Mouse (Mus musculus): ENCODE measurements around the gene Olfr259. TPM values are rescaled to one million over a fixed set of nuclear protein-coding genes. Genes with fewer than 3 reads are reported as not detected.

Gene Olfr259
- not detected in 2 replicates for polyA plus RNA-seq (2016; fragmentation: Nextera tagmentation; extraction: Ambion mirVana)

DNA sequence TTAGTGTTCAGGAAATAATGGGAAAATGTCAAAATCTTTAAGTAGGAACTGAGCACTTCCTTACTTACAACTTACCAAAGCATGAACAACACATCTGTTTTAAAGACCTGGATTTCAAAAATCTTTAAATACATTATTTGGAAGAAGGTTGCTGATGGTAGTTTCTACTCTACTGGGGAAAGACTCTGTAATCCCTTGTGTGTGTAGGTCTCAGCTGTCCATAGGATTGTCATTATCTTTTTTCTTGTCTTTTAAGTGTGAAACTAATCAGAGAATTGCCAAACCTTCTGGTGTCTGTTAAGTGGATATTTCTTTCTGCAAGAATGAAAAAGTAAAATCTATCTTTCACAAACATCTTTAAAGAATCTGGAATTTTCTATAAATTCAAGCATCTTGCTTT is at the start of gene Olfr259:
TSS of gene Olfr259 (minus strand) at position 101 of the 400 bp plus-strand sequence.
- no peak within 1 kb of the TSS for H3K9ac ChIP-seq (replicated peaks)
- no peaks in the 10 kb centered on the region for H3K9me3 ChIP-seq
- no peak for ATAC-seq (ENCODE audit: insufficient number of reproducible peaks, insufficient read depth, low FRiP score, low TSS enrichment, low read depth)
- H3K27ac ChIP-seq: no peak within 1 kb of the TSS
- H3K4me3 ChIP-seq (replicated peaks): no peak within 1 kb of the TSS
- H3K36me3 ChIP-seq: no peaks in the 10 kb centered on the region
- H3K4me2 ChIP-seq: no peak within 1 kb of the TSS
- no peaks in the 10 kb centered on the region for H3K4me1 ChIP-seq (replicated peaks)
- no peaks in the 10 kb centered on the region for H3K27me3 ChIP-seq

DNA sequence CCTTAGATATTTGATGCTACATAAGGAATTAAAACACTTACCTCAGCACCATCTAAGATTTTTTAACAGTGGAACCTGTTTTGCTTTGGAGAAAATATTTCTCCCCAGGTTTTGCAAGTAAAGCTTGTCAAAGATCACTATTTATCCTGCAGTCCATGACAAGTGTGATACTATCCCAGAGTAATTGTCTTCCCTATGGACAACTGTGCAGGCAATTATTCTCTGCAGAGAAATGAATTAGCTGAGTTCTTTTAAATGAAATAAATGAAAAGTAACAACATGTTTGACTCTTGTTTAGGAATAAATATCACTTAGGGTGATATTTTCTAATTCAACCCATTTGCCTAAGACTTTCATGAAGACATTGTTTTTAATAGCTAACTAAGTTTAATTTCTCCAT is 38.2 kb upstream of the Olfr259 start, which contains the start of gene Olfr1111:
TSS of gene Olfr1111 (minus strand) at position 101 of the 400 bp plus-strand sequence.
- no peaks in the 10 kb centered on the region for H3K36me3 ChIP-seq
- no peaks in the 10 kb centered on the region for H3K4me1 ChIP-seq (replicated peaks)
- no peaks in the 10 kb centered on the region for H3K9me3 ChIP-seq
- ATAC-seq (ENCODE audit: insufficient number of reproducible peaks, insufficient read depth, low FRiP score, low TSS enrichment, low read depth): no peak
- H3K4me3 ChIP-seq (replicated peaks): no peak within 1 kb of the TSS
- no peak within 1 kb of the TSS for H3K27ac ChIP-seq
- no peak within 1 kb of the TSS for H3K9ac ChIP-seq (replicated peaks)
- H3K27me3 ChIP-seq: no peaks in the 10 kb centered on the region
- no peak within 1 kb of the TSS for H3K4me2 ChIP-seq

DNA sequence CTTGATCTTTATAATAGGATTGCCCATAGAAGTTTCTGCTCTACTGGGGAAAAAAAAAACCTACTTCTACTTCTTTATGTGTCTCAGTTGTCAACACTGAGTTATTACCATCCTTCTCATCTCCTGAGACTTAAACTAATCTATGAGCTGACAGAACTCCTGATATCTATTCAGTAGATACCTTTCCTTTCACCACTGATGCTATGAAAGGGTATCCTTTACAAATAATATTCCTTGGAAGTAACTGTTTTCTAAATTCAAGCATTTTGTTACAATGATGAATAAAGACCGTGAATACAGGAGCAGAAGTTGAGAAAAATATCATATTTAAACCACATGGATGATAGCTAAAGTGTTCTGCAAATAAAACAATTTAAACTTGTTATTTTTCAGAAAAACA is 25.8 kb upstream of the Olfr259 start, which contains the start of gene Olfr1110:
TSS of gene Olfr1110 (minus strand) at position 101 of the 400 bp plus-strand sequence.
- no peak for ATAC-seq (ENCODE audit: insufficient number of reproducible peaks, insufficient read depth, low FRiP score, low TSS enrichment, low read depth)
- H3K4me3 ChIP-seq (replicated peaks): no peak within 1 kb of the TSS
- H3K9ac ChIP-seq (replicated peaks): no peak within 1 kb of the TSS
- H3K9me3 ChIP-seq: no peaks in the 10 kb centered on the region
- no peak within 1 kb of the TSS for H3K4me2 ChIP-seq
- H3K27me3 ChIP-seq: no peaks in the 10 kb centered on the region
- no peaks in the 10 kb centered on the region for H3K4me1 ChIP-seq (replicated peaks)
- no peak within 1 kb of the TSS for H3K27ac ChIP-seq
- WGBS: 78% methylated on average over 1 of the region's 1 CpGs
- H3K36me3 ChIP-seq: no peaks in the 10 kb centered on the region

DNA sequence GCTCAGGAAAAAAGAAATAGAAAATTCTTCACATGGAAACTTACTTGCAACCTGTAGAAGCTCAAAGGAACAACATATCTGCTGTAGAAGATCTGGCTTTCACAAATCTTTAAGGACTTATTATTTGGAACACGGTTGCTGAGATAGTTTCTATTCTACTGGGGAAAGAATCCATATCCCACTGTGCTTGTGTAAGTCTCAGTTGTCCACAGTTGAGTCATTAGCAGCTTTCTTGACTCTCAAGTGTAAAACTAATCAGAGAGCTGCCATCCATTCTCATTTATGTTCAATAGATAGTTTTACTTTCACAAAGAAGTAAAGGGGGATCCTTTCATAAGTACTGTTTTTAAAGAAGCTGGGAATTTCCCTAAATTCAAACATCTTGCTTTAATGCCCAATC is 18.5 kb downstream of the Olfr259 start, which contains the start of gene Olfr1109:
TSS of gene Olfr1109 (minus strand) at position 101 of the 400 bp plus-strand sequence.
- H3K36me3 ChIP-seq: no peaks in the 10 kb centered on the region

DNA sequence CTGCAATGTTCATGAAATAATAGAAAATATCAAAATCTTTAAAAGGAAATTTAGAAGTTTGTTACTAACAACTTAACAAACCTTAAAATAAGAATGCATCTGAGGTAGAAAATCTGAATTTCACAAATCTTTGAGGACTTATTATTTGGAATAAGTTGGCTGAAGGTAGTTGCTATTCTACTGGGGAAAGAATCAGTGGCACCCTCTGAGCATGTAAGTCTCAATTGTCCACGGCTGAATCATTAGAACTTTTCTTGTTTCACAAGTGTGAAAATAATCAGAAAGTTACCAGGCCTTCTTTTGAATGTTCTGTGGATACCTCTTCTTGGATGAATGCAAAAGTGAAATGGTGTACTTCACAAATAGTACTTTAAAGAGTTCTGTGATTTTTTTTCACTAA is 38.6 kb downstream of the Olfr259 start, which contains the start of gene Olfr1107:
TSS of gene Olfr1107 (minus strand) at position 101 of the 400 bp plus-strand sequence.
- no peak within 1 kb of the TSS for H3K9ac ChIP-seq (replicated peaks)
- no peak within 1 kb of the TSS for H3K27ac ChIP-seq
- H3K4me3 ChIP-seq (replicated peaks): no peak within 1 kb of the TSS
- no peaks in the 10 kb centered on the region for H3K4me1 ChIP-seq (replicated peaks)
- H3K36me3 ChIP-seq: no peaks in the 10 kb centered on the region
- WGBS: 80% methylated on average over 1 of the region's 1 CpGs
- no peak within 1 kb of the TSS for H3K4me2 ChIP-seq
- no peak for ATAC-seq (ENCODE audit: insufficient number of reproducible peaks, insufficient read depth, low FRiP score, low TSS enrichment, low read depth)
- H3K9me3 ChIP-seq: no peaks in the 10 kb centered on the region
- no peaks in the 10 kb centered on the region for H3K27me3 ChIP-seq

More for the DNA sequence above, 18.5 kb downstream of the Olfr259 start, which contains the start of gene Olfr1109:
- no peak for ATAC-seq (ENCODE audit: insufficient number of reproducible peaks, insufficient read depth, low FRiP score, low TSS enrichment, low read depth)
- Histone ChIP-seq H3K27me3 (no peaks in the 10 kb centered on the region), H3K4me2 (no peak within 1 kb of the TSS), H3K4me1 (replicated peaks) (no peaks in the 10 kb centered on the region), H3K9me3 (no peaks in the 10 kb centered on the region), H3K27ac (no peak within 1 kb of the TSS), H3K9ac (replicated peaks) (no peak within 1 kb of the TSS), H3K4me3 (replicated peaks) (no peak within 1 kb of the TSS)
- 82% methylated on average over 1 of the region's 1 CpGs for WGBS

Other genes with a start within 250 kb of the Olfr259 start
- not detected in 2 replicates for gene Gm13723, start 239.8 kb downstream of the Olfr259 start, polyA plus RNA-seq (2016; fragmentation: Nextera tagmentation; extraction: Ambion mirVana)
- not detected in 2 replicates for gene Olfr1097, start 222.4 kb downstream of the Olfr259 start, polyA plus RNA-seq (2016; fragmentation: Nextera tagmentation; extraction: Ambion mirVana)
- not detected in 2 replicates for gene Olfr1098, start 190.0 kb downstream of the Olfr259 start, polyA plus RNA-seq (2016; fragmentation: Nextera tagmentation; extraction: Ambion mirVana)
- gene Olfr1099, start 153.9 kb downstream of the Olfr259 start, polyA plus RNA-seq (2016; fragmentation: Nextera tagmentation; extraction: Ambion mirVana): not detected in 2 replicates
- not detected in 2 replicates for gene Olfr1100, start 134.6 kb downstream of the Olfr259 start, polyA plus RNA-seq (2016; fragmentation: Nextera tagmentation; extraction: Ambion mirVana)
- not detected in 2 replicates for gene Olfr1101, start 123.3 kb downstream of the Olfr259 start, polyA plus RNA-seq (2016; fragmentation: Nextera tagmentation; extraction: Ambion mirVana)
- gene Olfr1102, start 116.2 kb downstream of the Olfr259 start, polyA plus RNA-seq (2016; fragmentation: Nextera tagmentation; extraction: Ambion mirVana): not detected in 2 replicates
- gene Olfr1104, start 87.5 kb downstream of the Olfr259 start, polyA plus RNA-seq (2016; fragmentation: Nextera tagmentation; extraction: Ambion mirVana): not detected in 2 replicates
- gene Olfr1105, start 78.0 kb downstream of the Olfr259 start, polyA plus RNA-seq (2016; fragmentation: Nextera tagmentation; extraction: Ambion mirVana): not detected in 2 replicates
- gene Olfr1106, start 62.3 kb downstream of the Olfr259 start, polyA plus RNA-seq (2016; fragmentation: Nextera tagmentation; extraction: Ambion mirVana): not detected in 2 replicates
- gene Olfr1107, start 38.8 kb downstream of the Olfr259 start, polyA plus RNA-seq (2016; fragmentation: Nextera tagmentation; extraction: Ambion mirVana): not detected in 2 replicates
- gene Olfr1109, start 18.6 kb downstream of the Olfr259 start, polyA plus RNA-seq (2016; fragmentation: Nextera tagmentation; extraction: Ambion mirVana): not detected in 2 replicates
- gene Olfr1110, start 25.7 kb upstream of the Olfr259 start, polyA plus RNA-seq (2016; fragmentation: Nextera tagmentation; extraction: Ambion mirVana): not detected in 2 replicates
- gene Olfr1111, start 38.1 kb upstream of the Olfr259 start, polyA plus RNA-seq (2016; fragmentation: Nextera tagmentation; extraction: Ambion mirVana): not detected in 2 replicates
- not detected in 2 replicates for gene Olfr1112, start 73.2 kb upstream of the Olfr259 start, polyA plus RNA-seq (2016; fragmentation: Nextera tagmentation; extraction: Ambion mirVana)
- not detected in 2 replicates for gene Olfr1113, start 94.4 kb upstream of the Olfr259 start, polyA plus RNA-seq (2016; fragmentation: Nextera tagmentation; extraction: Ambion mirVana)
- not detected in 2 replicates for gene Olfr1115, start 133.4 kb upstream of the Olfr259 start, polyA plus RNA-seq (2016; fragmentation: Nextera tagmentation; extraction: Ambion mirVana)
- gene Olfr1116, start 153.0 kb upstream of the Olfr259 start, polyA plus RNA-seq (2016; fragmentation: Nextera tagmentation; extraction: Ambion mirVana): not detected in 2 replicates
- not detected in 2 replicates for gene Olfr1118, start 193.0 kb upstream of the Olfr259 start, polyA plus RNA-seq (2016; fragmentation: Nextera tagmentation; extraction: Ambion mirVana)
- not detected in 2 replicates for gene Olfr1120, start 240.2 kb upstream of the Olfr259 start, polyA plus RNA-seq (2016; fragmentation: Nextera tagmentation; extraction: Ambion mirVana)